Mouse (Mus musculus) spleen, postnatal 14 days (tissue): ENCODE measurements around the gene Madd.
A peak's percentile ranks its signal among the peaks of the same experiment; 100 is the strongest.
"Not testable (repeated sequence)": the region's sequence is repeated elsewhere in the genome, so short reads cannot be mapped to it uniquely, and the experiment has no call there.

Experiments
- DNase-seq, 2 experiments: peaks; one replicate each; pipeline ENCODE4 v3.0.0; 2021 to 2022; ENCODE audit warnings: low spot score in 2 of 2

Gene Madd

GRCm38 (mm10) chr2:91123521-91123920 is 60.1 kb downstream of the Madd start:
- DNase-seq, result no peak

- DNase-seq, result no peak
These were observed 62.1 kb downstream of the Madd start for GRCm38 (mm10) chr2:91121497-91121896.

GRCm38 (mm10) chr2:91121011-91121410 is 62.6 kb downstream of the Madd start:
- DNase-seq, result no peak

GRCm38 (mm10) chr2:91120261-91120671 is 63.4 kb downstream of the Madd start:
- no peak for DNase-seq

GRCm38 (mm10) chr2:91119551-91119950 is 64.1 kb downstream of the Madd start:
- no peak for DNase-seq

- DNase-seq, result no peak
These were observed 64.6 kb downstream of the Madd start for GRCm38 (mm10) chr2:91119061-91119460.

GRCm38 (mm10) chr2:91118647-91119046 is 65.0 kb downstream of the Madd start:
- DNase-seq, result no peak

GRCm38 (mm10) chr2:91117585-91118275 is 65.9 kb downstream of the Madd start, which contains the start of gene Mybpc3:
Mybpc3 (plus strand) TSS chr2:91118144.
- DNase-seq, result no peak

- no peak for DNase-seq
These were observed 66.8 kb downstream of the Madd start for GRCm38 (mm10) chr2:91116842-91117241.

GRCm38 (mm10) chr2:91115578-91115970 is 68.1 kb downstream of the Madd start:
- DNase-seq, result no peak

- peak; percentile 41 to 58 for DNase-seq
These were observed 68.7 kb downstream of the Madd start for GRCm38 (mm10) chr2:91114781-91115577.

- DNase-seq, result no peak
These were observed 69.8 kb downstream of the Madd start for GRCm38 (mm10) chr2:91113852-91114251.

- no peak for DNase-seq
These were observed 70.3 kb downstream of the Madd start for GRCm38 (mm10) chr2:91113334-91113733.

- DNase-seq, result no peak
These were observed 71.1 kb downstream of the Madd start for GRCm38 (mm10) chr2:91112491-91112890.

- not testable (repeated sequence) for DNase-seq
These were observed 71.8 kb downstream of the Madd start for GRCm38 (mm10) chr2:91111832-91112231.

GRCm38 (mm10) chr2:91110429-91110828 is 73.2 kb downstream of the Madd start:
- DNase-seq, result no peak

- no peak for DNase-seq
These were observed 73.7 kb downstream of the Madd start for GRCm38 (mm10) chr2:91109807-91110385.

- no peak for DNase-seq
These were observed 74.4 kb downstream of the Madd start for GRCm38 (mm10) chr2:91109241-91109640.

GRCm38 (mm10) chr2:91108156-91108555 is 75.5 kb downstream of the Madd start:
- no peak for DNase-seq

- peak; percentile 79 to 87 for DNase-seq
These were observed 82.4 kb downstream of the Madd start for GRCm38 (mm10) chr2:91101124-91101740.

- DNase-seq, result no peak
These were observed 85.5 kb downstream of the Madd start for GRCm38 (mm10) chr2:91098156-91098555.

- DNase-seq, result no peak
These were observed 86.6 kb downstream of the Madd start for GRCm38 (mm10) chr2:91097015-91097414.
